Mouse (Mus musculus) kidney, adult 9 months (tissue): Measurements from ENCODE around the gene Itgb3.
A peak's percentile ranks its signal among the peaks of the same experiment; 100 is the strongest.

Experiments
- DNase-seq: peaks from one replicate; pipeline ENCODE4 v3.0.0; 2022

Gene Itgb3

DNA sequence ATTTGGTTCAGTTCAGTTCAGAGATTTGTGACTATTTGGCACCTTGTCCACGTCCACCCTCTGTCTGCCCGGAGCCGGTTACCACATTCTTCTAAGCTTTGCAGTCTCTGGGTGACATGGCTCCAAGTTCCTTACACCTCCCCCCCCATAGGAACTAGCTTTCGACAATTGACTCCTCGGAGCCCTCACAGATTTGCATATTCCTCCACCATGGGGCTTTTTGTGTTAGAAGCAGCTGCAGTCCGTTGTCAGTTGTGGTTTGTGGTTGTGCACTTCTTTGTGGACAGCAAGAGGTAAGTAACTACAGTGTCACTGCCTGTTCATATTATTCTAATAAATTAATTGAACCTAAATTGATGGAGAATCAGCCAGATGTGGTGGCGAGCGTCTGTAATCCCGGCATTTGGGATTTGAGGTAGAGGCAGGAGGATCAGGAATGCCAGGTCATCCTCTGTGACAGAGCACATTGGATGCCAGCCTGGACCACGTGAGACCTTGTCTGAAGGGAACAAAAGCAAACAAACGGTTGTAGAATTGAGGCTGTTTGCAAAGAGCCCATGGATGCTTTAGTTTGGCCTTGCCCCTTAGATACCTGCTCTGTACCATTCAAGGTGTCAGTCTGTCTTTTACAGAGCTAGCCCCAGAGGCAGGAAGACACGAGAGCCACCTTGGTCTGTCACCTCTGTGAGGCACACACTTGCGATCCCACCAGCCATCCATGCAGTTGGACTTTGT is 25.0 kb upstream of the Itgb3 start:
- DNase-seq: no peak

DNA sequence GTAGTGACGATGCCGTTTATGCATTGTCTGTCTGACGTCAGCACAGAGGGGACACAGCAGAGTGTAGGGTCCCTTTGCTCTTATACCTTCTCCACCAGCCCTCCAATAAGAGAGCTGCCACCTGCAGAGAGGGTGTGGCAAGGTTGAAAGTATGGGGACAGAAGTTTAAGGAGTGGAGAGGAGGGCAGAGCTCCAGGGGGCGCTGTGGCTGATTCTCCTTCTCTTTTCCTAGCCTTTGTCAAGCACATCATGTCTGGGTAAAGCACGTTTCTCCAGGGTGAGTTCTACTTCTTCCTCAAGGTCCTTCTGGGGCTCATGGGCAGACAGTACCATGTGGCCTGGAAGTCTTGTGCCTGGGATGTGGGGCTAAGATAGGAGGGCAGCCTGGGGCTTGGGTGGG is 22.3 kb upstream of the Itgb3 start:
- DNase-seq: no peak

- no peak for DNase-seq
Observed at GRCm38 (mm10) chr11:104587904-104588303, 19.9 kb upstream of the Itgb3 start.

GRCm38 (mm10) chr11:104588513-104588912 is 19.3 kb upstream of the Itgb3 start:
- no peak for DNase-seq

- no peak for DNase-seq
Observed at GRCm38 (mm10) chr11:104589570-104589969, 18.2 kb upstream of the Itgb3 start.

DNA sequence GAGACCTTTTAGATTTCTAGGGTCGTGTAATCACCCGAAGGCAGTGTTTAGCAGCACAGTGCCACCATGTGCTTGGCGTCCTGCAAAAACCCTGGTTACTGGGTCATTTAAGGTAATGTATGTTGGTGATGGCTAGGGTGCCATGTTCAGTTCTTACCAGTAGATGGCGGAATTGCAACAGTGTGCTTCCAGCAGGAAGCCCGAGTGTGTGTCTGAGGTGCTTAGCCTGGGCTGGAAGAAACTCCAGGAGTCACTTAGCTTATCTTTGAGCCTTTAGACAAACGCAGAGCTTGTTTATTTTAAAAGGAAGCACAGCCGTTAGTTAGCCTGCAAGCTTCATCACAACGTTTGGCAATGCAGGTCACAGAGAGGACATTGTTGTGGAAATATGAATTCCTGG is 17.7 kb upstream of the Itgb3 start:
- peak; percentile 82 for DNase-seq

- no peak for DNase-seq
Observed at GRCm38 (mm10) chr11:104592066-104592835, 15.5 kb upstream of the Itgb3 start.

DNA sequence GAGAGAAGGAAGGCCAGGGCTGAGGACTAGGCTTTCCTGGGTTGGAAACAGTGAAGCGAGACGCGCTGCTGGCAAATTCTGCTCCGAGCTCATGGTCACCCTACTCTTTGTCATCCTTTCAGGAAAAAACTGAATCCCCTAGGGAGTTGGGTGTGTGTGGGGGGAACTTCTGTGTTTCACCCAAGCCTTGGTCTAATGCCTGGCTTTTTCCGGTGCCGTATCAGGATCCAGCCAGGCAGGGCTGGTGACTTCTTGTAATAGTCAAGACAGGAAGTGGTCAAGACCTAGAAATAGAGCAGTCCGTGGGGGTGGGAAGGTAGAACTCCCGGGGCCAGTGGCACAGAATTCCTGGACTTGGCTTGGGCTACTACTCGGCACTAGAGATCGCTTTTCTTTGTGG is 11.4 kb upstream of the Itgb3 start:
- DNase-seq: peak; percentile 37

DNA sequence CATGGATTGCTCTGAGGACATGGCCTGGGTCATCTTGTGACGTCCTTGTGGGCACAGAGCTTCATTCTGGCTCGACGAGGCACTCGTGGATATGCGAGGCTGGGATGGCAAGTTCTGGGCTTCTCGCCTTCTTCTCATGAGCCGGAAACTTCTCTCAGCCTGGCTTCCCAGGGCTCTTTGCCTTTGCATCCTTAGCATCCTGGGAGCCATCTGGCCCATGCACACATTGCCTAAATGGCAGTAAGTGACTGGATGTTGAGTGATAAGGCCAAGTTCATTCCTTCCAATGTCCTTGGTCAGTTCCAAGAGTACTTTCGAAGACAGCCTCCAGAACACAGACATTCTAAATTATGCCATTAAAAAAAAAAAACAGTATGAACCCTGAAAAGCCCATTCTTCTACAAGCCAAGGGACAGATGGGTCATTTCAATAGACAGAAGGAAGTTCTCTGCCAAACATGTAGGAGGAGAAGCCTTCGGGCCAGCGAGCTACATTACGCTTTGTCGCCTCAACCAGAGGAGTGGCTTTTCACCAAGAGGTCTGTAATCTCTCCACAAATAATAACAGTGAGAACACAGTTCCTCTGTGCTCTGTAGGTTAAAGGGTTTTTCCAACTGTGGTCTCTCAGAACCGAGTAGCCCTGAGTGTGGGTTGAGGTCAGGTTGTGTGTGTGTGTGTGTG is 8.4 kb upstream of the Itgb3 start:
- no peak for DNase-seq

DNA sequence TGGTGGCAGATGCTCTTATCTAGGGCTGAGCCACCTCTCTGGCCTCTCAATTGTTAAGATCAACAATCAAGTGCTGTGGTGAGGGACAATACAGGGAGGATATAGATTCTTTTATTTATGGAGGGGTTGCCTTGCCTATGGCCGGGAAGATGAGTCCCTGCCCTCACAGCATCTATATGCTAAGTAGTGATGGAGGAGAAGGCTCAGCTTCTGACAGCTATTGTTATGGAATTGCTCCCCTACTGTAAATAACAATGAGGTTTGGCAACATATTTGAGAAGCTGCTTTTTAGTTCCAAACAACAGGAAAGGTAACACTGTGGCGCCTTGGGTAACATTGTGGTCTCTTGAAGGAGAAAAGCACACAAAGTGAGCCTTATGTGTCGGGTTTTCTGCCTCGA is 7.1 kb upstream of the Itgb3 start:
- DNase-seq: no peak

DNA sequence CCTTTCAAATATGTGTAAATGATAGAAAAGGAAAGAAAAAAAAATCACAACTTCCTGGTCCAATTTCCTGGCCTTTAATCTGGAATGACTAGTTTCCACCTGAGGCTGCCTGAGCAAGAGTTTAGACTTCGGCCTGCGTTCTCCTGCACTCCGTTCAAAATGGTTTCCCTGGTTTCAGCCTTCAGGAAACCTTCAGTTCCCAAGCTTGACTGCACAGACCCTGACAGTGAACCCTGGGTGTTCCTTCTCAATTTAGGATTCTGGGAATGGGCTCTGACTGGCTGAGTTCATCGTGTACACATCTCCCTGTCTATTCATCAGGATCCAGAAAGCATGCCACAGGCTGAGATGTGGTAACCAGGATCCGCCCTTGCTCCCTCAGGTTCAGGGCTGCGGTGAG is 3.6 kb upstream of the Itgb3 start:
- DNase-seq: no peak

DNA sequence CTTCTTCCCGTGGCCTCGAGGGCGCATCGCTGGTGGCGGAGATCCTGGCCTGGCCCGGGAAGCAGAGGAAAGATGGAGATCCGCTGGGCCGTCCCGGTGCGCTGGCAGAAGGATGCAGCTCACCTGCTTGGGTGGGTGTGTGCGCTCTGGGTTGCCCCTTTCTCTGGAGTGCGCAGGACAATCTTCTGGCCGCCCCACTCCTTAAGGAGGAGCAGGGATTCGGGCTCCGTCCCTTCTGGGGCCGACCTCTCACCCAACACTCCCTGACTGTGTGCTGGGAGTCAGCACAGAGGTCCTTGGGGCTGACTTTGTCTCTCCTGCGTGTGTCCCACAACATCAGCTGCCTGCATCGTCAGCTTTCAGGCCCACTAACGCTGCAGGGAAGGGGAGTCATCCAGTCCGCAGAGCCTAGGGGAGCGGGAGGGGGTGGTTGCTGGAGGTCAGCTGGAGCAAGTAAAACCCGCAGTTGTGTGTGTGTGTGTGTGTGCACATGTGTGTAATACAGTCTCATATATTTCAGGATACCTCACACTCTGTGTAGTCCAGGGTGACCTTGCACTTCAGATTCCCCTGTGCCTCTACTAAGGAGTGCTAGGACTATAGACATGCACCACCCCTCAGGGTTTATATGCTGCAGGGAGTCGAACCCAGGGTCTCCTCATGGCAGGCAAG is 585 bp downstream of the Itgb3 start:
- DNase-seq: no peak

GRCm38 (mm10) chr11:104609033-104609684 is 1.4 kb downstream of the Itgb3 start:
- no peak for DNase-seq

- DNase-seq: no peak
Observed at GRCm38 (mm10) chr11:104609733-104610132, 1.9 kb downstream of the Itgb3 start.

DNA sequence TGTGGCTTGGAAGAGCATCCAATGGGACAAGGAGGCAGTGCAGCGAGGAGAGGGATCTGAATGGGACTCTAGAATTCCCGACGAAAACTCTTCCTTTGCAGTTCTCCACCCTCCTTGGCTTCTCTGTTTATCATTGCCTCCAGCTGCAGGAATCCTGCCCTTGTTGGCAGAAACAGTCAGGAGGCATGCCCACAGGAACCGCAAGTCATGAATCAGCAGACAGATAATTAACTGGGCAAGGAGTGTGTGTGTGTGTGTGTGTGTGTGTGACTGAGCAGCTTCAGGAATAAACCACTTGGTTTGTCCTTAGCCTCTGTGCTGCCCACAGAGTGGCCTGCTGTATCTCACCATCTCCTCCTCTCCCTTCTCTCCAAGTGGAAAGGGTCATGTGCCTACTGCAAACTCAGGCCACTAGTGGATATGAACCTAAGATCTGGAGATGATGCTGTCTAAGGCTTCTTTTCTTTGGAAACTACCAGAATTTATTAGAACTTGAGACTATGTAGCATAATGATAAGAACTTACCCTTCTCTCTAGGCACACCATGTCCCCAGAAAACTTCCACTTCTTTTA is 3.9 kb downstream of the Itgb3 start:
- peak; percentile 78 for DNase-seq

DNA sequence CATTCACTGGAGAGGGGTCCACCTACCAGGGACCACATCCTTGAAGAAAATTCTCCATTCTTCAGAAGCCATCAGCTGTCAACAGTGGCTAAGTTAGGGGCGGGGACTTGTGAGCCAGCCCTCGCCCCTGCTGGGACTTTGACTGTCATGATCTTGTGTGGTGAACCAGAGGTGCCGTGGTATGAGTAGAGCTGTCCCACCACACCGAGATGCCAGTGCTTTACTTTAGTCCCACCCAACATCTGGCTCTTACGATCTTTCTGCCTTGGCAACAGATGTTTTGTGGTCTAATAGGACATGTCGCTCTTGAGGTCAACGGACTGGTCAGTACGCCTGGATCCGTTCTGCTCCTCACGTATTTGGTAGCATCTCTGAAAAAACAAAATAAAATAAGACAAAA is 5.8 kb downstream of the Itgb3 start:
- DNase-seq: no peak

DNA sequence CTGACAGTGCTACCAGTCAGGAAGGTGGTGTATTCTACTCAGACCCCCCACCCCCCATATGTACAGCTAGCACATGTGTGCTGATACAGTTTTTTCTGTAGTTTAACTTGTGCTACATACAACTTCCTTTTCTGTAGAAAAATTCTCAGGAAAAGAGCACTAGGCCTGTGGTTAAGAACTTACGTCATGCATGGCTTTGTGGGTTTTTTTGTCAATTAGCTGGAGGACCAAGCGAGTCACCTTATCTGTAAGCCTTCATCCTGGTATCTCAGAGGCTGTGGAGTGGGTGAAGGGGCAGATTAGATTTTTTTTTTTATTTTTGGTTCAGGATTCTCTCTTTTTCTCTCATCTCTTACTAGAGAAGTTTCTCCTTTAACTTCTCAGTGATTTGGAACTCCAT is 6.3 kb downstream of the Itgb3 start:
- DNase-seq: no peak

GRCm38 (mm10) chr11:104616182-104616581 is 8.4 kb downstream of the Itgb3 start:
- no peak for DNase-seq

DNA sequence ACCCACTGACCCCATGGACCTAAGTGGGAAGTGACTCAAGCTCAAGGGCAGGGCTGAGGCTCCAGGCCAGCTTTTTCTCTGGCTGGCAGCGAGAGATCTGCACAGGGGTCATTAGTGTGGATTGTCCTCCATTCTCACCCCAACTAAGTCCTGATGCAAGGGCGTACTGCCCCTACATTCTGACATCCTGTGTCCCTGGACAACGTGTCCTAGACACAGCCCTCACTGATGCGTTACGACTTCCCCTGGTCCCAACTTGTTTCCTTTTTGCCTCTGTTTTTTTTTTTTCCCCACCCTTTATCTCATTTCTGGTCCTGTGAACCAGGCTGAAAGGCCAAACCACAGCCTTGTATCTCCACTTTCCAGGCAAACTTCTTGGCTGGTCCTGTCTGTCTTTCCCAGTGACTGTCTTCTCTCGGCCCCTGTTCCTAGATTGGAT is 10.9 kb downstream of the Itgb3 start:
- DNase-seq: no peak

DNA sequence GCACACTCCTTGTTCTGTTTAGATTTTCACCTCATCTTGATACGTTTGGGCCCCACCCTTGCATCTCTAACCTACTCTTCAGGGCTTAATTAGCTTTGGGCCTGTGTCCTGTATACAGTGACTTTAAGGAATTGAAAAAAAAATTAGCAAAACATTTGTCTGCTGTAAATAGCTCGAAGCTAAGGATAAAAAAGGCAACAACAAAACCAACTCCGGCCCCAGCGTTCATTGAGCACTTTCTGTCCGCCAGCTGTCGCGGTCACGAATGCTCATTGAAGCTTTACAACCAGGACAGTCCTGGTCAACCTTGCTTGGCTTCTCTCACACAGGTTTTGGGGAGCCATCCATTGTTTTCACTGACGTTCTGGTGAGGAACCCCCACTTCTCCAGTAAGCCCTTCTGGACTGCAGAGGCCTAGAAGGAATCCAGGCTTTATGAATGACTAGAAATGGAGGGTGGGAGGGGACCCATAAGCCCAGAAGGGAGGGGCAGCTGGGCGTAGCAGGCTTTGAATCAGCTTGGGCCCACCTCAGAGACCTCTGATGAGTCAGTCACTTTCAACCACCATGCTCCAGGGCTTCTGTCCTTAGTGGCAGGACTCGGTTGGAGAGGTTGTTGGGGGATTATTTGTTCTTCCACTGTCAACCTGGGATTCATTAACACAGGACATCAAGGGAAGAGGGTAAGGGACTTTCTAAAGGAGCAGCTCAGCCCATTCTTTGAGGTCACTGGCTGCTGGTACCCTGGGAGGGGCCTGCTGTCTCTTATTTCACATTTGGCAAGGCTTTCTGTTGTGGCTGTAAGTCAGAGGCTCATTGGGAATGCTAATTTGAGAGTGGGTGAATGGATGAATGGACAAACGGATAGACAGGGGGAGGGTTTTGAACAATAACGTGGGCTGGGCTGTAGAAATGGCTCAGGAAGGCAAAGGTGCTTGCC is 11.6 kb downstream of the Itgb3 start:
- no peak for DNase-seq
